ENCODE assay signal across 7 mouse cellular contexts in the genomic region with DNA sequence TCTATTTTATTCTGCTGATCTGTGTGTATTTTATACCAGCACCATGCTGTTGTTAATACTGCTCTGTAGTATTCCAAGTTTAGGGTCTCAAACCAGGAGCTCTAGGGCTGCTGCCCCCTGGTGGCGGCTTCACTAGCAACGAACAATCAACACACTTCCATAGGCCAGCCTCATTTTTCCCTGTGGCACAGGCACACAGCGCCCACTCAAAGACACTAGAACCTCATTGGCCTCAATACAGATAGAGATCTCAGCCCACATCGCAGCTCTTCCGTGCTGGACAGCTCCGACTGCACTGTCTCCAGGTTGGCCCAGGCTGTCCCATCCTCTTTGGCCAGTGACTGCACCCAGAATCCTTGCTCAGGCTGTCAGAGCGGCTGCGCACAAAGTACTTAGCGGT. TPM values are rescaled to one million over a fixed set of nuclear protein-coding genes. Genes with fewer than 3 reads are reported as not detected.
DNase-seq lines count a peak whose midpoint lies in the region; ATAC-seq lines count a peak whose summit lies in the region.

No protein-coding gene starts in this region.

- no peak overlapping the region for H3K4me3 ChIP-seq in midbrain, embryonic 10.5 days
- H3K4me3 ChIP-seq in midbrain, embryonic 15.5 days = no peak overlapping the region
- peak overlapping the region; percentile 1 for H3K4me3 ChIP-seq in megakaryocyte, embryonic 14.5 days (replicated peaks)

- no peak overlapping the region for H3K9ac ChIP-seq in midbrain, embryonic 15.5 days

- no peak overlapping the region for H3K27ac ChIP-seq in midbrain, embryonic 10.5 days (replicated peaks)
- no peak overlapping the region for H3K27ac ChIP-seq in midbrain, embryonic 15.5 days

- no peak for ATAC-seq in midbrain, embryonic 15.5 days (replicated peaks)

- no peaks in the 10 kb centered on the region for H3K27me3 ChIP-seq in midbrain, embryonic 10.5 days (ENCODE audit: low read depth, poor library complexity, severe bottlenecking)
- no peaks in the 10 kb centered on the region for H3K27me3 ChIP-seq in midbrain, embryonic 15.5 days (replicated peaks)
- no peaks in the 10 kb centered on the region for H3K27me3 ChIP-seq in megakaryocyte, embryonic 14.5 days (replicated peaks)

- no peaks in the 10 kb centered on the region for H3K4me1 ChIP-seq in midbrain, embryonic 10.5 days
- no peaks in the 10 kb centered on the region for H3K4me1 ChIP-seq in midbrain, embryonic 15.5 days
- peaks cover 12% of the 10 kb centered on the region for H3K4me1 ChIP-seq in megakaryocyte, embryonic 14.5 days

- DNase-seq in midbrain, embryonic 10.5 days (ENCODE audit: low spot score) = peak; percentile 55
- peak; percentile 74 for DNase-seq in NIH3T3 (ENCODE audit: low read depth)
- DNase-seq in c-Kit-positive CD71-positive TER-119-positive erythroid progenitor cells, embryonic 14.5 days (ENCODE audit: low spot score) = peak; percentile 49
- DNase-seq in kidney, adult 8-10 months = peak; percentile 13 to 60
- peak; percentile 51 for DNase-seq in thymus, postnatal 0 days (ENCODE audit: low spot score)

- H3K36me3 ChIP-seq in midbrain, embryonic 10.5 days = no peaks in the 10 kb centered on the region
- no peaks in the 10 kb centered on the region for H3K36me3 ChIP-seq in midbrain, embryonic 15.5 days (replicated peaks)
- no peaks in the 10 kb centered on the region for H3K36me3 ChIP-seq in megakaryocyte, embryonic 14.5 days (replicated peaks; ENCODE audit: low read length)

- H3K9me3 ChIP-seq in midbrain, embryonic 10.5 days (replicated peaks) = no peaks in the 10 kb centered on the region
- H3K9me3 ChIP-seq in midbrain, embryonic 15.5 days = no peaks in the 10 kb centered on the region
- no peaks in the 10 kb centered on the region for H3K9me3 ChIP-seq in megakaryocyte, embryonic 14.5 days

- H3K4me2 ChIP-seq in midbrain, embryonic 15.5 days = no peak overlapping the region

- 50% methylated on average over 9 of the region's 9 CpGs for WGBS in midbrain, embryonic 10.5 days
- WGBS in midbrain, embryonic 15.5 days = 53% methylated on average over 9 of the region's 9 CpGs

RNA-seq across cellular contexts. Expression of a gene that starts 30.9 kb away (rescaled TPM):
- polyA plus RNA-seq in midbrain, embryonic 10.5 days (2016; fragmentation: Nextera tagmentation; extraction: Ambion mirVana) = 0.37 and 0.56 TPM in 2 replicates
- 1.3 and 1.7 TPM in 2 replicates for polyA plus RNA-seq in midbrain, embryonic 15.5 days (2015; fragmentation: Nextera tagmentation; extraction: Ambion mirVana)
- polyA plus RNA-seq in megakaryocyte, embryonic 14.5 days (2012; ENCODE audit: insufficient read depth, low replicate concordance) = not detected in 2 replicates
- polyA plus RNA-seq in thymus, postnatal 0 days (2015; fragmentation: Nextera tagmentation; extraction: Ambion mirVana) = 0.12 and 0.26 TPM in 2 replicates

RNA-seq across cellular contexts. Expression of a gene that starts 32.3 kb away (rescaled TPM):
- polyA plus RNA-seq in midbrain, embryonic 10.5 days (2016; fragmentation: Nextera tagmentation; extraction: Ambion mirVana) = 1.5 and 2.0 TPM in 2 replicates
- polyA plus RNA-seq in midbrain, embryonic 15.5 days (2015; fragmentation: Nextera tagmentation; extraction: Ambion mirVana) = 5.6 and 5.7 TPM in 2 replicates
- polyA plus RNA-seq in megakaryocyte, embryonic 14.5 days (2012; ENCODE audit: insufficient read depth, low replicate concordance) = not detected in 2 replicates
- polyA plus RNA-seq in thymus, postnatal 0 days (2015; fragmentation: Nextera tagmentation; extraction: Ambion mirVana) = 0.91 and 1.3 TPM in 2 replicates

RNA-seq across cellular contexts. Expression of a gene that starts 47.7 kb away (rescaled TPM):
- 12.8 and 16.8 TPM in 2 replicates for polyA plus RNA-seq in midbrain, embryonic 10.5 days (2016; fragmentation: Nextera tagmentation; extraction: Ambion mirVana)
- 33.7 and 33.8 TPM in 2 replicates for polyA plus RNA-seq in midbrain, embryonic 15.5 days (2015; fragmentation: Nextera tagmentation; extraction: Ambion mirVana)
- polyA plus RNA-seq in megakaryocyte, embryonic 14.5 days (2012; ENCODE audit: insufficient read depth, low replicate concordance) = 2.1 TPM in 1 of 2 replicates, not detected in the other
- polyA plus RNA-seq in thymus, postnatal 0 days (2015; fragmentation: Nextera tagmentation; extraction: Ambion mirVana) = 5.3 and 7.1 TPM in 2 replicates

RNA-seq across cellular contexts. Expression of a gene that starts 47.8 kb away (rescaled TPM):
- polyA plus RNA-seq in midbrain, embryonic 10.5 days (2016; fragmentation: Nextera tagmentation; extraction: Ambion mirVana) = 136 and 148 TPM in 2 replicates
- 82.3 and 90.6 TPM in 2 replicates for polyA plus RNA-seq in midbrain, embryonic 15.5 days (2015; fragmentation: Nextera tagmentation; extraction: Ambion mirVana)
- 2.9 TPM in 1 of 2 replicates, not detected in the other for polyA plus RNA-seq in megakaryocyte, embryonic 14.5 days (2012; ENCODE audit: insufficient read depth, low replicate concordance)
- polyA plus RNA-seq in thymus, postnatal 0 days (2015; fragmentation: Nextera tagmentation; extraction: Ambion mirVana) = 116 and 117 TPM in 2 replicates
